Mouse (Mus musculus): ENCODE results near the gene Kctd19. TPM values are rescaled to one million over a fixed set of nuclear protein-coding genes. Genes with fewer than 3 reads are reported as not detected.

The Kctd19 gene
- total RNA-seq (2021): not detected
- 0.03 and 0.11 TPM in 2 replicates for polyA plus RNA-seq (2012; rRNA removed)
- long read RNA-seq: 0 reads

- DNase-seq: peak; percentile 62
These were observed at the start of gene Kctd19, which contains the start of gene Lrrc36 for GRCm38 (mm10) chr8:105413391-105413790. Gene Kctd19 (minus strand): TSS chr8:105413502. Gene Lrrc36 (plus strand): TSS chr8:105413571.

- DNase-seq: no peak
These were observed 47.9 kb upstream of the Kctd19 start for GRCm38 (mm10) chr8:105461085-105461803.

DNA sequence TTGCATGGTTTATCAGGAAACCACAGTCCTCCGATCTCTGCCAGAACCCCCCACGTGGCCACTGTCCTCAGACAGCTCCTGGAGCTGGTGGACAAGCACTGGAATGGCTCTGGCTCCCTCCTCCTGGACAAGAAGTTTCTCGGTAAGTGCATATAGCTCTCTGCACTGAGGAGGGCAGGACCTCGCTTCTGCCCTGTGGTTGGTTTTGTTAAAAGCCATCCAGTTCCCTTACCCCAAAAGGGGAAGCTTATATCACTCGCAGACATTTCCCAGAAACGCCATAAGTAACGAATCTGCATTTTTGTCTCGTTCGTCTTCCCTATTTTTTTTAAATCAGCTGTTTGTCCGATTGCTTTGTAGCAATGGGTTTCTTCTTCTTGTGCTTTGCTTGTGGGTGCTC is 41.9 kb upstream of the Kctd19 start:
- DNase-seq: no peak

DNA sequence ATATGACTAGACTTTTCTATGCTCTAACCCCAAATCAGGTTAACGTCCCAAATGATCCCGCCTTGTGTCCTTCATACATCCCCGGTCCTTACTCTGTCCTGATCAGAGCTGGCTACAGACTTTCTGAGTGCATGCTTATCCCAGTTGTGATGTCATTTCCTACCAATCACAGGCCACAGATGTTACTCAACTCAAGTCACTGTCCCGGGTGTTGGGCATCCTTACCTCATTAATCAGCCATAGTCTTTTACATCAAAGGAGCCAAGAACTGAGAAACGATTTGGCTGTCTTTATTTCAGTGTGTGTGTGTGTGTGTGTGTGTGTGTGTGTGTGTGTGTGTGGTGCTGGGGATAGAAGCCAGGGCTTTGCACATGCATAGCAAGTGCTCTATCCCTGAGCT is 40.8 kb upstream of the Kctd19 start:
- peak; percentile 46 for DNase-seq

DNA sequence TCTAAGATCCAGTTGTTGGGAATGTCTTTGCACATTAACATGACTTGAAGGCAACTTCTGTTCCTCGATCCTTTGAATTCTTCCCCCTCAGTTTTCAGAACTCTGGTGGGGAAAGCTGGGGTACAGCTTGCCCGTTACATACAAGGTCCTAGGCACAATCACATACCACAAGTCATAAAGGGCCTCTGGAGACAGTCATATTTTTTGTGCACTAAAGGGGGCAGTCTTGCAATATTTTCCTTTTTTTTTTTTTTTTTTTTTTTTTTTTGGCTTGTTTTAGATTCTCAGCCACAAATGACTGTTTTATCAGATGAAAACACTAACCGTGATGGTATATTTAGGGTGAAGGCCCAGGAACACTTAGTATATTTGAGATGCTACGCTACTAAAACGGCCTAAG is 40.0 kb upstream of the Kctd19 start:
- DNase-seq: no peak

- no peak for DNase-seq
These were observed 38.8 kb upstream of the Kctd19 start for GRCm38 (mm10) chr8:105451903-105452603.

DNA sequence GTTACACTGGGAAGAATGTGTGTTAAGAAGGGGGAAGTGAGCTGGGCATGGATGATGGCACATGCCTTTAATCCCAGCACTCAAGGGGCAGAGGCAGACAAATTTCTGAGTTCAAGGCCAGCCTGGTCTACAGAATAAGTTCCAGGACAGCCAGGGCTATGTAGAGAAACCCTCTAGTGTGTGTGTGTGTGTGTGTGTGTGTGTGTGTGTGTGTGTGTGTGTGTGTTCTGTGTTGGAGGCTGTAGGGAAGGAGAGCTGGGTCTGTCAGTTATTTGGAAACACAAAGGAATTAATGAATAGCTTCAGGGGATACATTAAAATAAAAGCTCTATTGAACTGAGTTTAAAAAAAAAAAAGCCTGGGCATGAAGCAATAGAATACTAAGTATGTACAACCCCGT is 37.7 kb upstream of the Kctd19 start:
- DNase-seq: no peak

DNA sequence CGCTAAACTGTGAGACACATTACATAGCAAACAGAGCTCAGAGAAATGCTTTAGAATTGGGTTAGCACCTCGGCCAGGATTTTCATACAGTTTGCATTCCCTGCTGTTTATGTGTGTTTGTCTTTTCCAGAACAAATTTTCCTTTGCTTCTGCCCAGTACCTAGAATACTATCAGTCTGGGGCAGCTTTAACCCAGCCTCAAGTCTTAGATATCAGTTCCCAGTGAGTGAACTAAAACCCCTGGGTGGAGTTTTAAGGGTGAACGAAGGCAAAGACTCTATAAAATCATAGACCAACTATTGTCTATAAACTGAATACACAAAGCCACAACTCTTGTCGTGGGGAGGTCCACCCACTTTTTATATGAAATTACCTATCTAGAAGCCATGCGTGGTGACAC is 35.3 kb upstream of the Kctd19 start:
- DNase-seq: no peak

DNA sequence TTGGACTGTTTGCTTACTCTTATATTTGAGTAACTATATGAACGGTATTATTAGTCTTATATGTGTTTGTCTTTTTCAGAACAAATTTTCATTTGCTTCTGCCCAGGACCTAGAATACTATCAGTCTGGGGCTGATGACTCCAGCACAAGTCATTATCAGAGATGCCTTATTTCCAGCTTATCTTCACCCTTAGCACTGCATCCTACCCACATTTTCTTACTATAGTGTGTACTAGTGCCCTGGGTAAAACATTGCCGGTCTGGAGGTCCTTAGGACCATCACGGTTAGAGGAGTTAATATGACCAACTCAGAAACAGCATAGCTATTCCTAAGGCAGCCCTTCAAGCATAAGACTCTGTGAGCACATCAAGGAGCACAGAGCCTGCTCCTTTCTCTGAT is 34.9 kb upstream of the Kctd19 start:
- no peak for DNase-seq

DNA sequence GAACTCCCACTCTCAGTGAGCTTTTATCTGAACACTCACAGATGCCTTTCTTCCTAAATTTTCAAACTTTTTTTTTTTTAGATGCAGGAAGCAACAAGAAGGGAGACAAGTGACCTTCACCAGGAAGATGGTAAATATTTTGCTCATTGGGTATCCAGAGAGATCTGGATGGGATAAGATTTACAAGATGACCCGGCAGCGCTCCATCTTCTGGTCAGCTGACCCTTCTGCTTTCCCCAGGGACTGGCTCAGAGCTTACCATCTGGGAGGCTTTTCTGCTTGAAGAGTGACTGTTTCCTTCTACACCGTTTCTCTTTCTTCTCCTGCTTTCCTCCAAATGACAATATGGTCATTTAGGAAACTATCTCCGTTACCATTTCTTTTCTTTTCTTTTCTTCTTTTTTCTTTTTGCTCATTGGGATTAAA is 32.8 kb upstream of the Kctd19 start:
- no peak for DNase-seq

- DNase-seq: no peak
These were observed 32.2 kb upstream of the Kctd19 start for GRCm38 (mm10) chr8:105445296-105446126.

DNA sequence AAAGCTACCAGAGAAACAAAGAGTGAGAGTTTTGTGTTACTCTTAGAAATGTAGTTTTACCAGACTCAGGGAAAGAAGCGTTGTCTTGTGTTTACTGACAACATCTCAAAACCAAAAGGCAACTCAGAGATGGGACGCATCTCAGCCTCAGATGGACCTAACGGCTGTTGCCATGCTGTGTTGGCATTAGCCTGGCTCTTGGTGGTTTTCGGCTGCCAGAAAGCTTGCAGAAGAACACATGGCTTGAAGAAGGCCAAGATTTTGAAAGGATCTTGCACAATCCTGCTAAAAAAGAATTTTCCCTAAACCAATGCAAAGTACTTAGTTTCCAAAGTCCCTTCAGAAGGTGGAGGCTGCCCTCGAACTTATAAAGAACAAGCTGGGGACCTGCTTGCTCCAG is 29.4 kb upstream of the Kctd19 start:
- no peak for DNase-seq

DNA sequence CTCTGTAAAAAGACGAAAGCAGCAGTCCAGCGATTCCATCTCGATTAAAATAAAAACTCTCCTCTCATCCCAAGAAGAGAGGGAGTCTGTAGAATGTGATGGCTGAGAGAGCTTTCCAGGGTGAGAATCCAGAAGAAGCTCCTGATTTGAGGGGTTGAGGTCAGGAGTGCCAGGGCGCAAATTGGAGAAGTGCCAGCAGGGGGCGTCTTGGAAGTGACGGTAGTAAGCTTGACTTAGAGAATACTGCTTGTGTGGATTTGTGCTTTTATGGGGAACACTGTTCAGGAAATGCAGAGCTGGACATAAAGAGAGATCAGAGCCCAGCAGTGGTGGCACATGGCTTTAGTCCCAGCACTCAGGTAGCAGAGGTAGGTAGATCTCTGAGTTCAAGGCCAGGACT is 28.1 kb upstream of the Kctd19 start:
- no peak for DNase-seq

GRCm38 (mm10) chr8:105438865-105439264 is 25.6 kb upstream of the Kctd19 start:
- no peak for DNase-seq

GRCm38 (mm10) chr8:105437078-105437748 is 23.9 kb upstream of the Kctd19 start:
- DNase-seq: no peak

DNA sequence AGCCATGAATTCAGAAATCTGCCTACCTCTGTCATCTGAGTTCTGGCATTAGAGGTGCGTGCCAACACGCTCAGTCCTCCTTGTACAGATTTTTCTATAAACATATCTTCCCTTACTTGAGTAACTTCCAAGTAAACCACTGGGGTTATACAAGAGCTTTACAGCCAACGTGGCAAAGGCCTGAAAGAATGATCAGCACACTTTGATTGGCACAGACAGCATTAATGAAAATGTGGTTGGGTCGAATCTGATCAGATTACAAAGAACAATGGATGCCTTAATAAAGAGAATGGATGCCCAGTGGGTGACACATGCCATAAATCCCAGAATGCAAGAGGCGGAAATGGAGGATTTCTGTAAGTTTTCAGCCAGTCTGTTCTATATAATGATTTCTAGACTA is 22.9 kb upstream of the Kctd19 start:
- no peak for DNase-seq

GRCm38 (mm10) chr8:105434136-105434535 is 20.8 kb upstream of the Kctd19 start:
- DNase-seq: no peak

DNA sequence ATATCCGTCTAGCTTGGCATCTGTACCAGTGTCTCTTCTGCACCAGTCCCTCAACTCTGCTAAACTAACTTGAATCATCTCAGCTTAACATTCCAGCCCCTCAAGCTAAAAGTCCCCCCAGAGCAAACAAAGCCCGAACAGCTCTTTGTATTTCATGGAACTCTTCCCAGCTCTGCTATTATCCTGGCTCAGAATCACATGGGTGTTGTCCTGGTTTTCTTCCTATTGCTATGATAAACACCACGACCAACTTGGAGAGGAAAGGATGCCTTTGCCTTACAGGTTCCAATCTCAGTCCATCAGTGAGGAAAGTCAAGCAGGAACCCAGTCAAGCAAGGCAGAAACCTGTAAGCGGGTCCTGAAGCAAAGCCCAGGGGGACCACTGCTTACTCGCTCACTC is 20.2 kb upstream of the Kctd19 start:
- DNase-seq: no peak

- no peak for DNase-seq
These were observed 19.7 kb upstream of the Kctd19 start for GRCm38 (mm10) chr8:105433021-105433420.

- no peak for DNase-seq
These were observed 18.6 kb upstream of the Kctd19 start for GRCm38 (mm10) chr8:105431743-105432515.

- DNase-seq: no peak
These were observed 13.6 kb upstream of the Kctd19 start for GRCm38 (mm10) chr8:105426878-105427277.
